Mouse (Mus musculus) limb, embryonic 14.5 days (tissue): ENCODE results near the gene Cnot6. TPM values are rescaled to one million over a fixed set of nuclear protein-coding genes. Genes with fewer than 3 reads are reported as not detected.

Source experiments
- ATAC-seq: fragments of 200-750 bp; cut with Nextera tagmentation; 2 replicates; pipeline ENCODE4 v1.8.0; 2017; ENCODE audit warnings: low read depth, moderate number of reproducible peaks, moderate TSS enrichment; ENCODE audit not compliant: low FRiP score
- DNase-seq: peaks from one replicate; pipeline ENCODE4 v3.0.0-alpha.2; 2015; ENCODE audit warnings: low spot score
- H3K27ac ChIP-seq: fragments of 300-500 bp; sonication (generic); replicated peaks from 2 replicates; pipeline ENCODE4 v1.5.1; 2014; ENCODE audit warnings: low read depth, mild to moderate bottlenecking, low read length, moderate library complexity, mixed read lengths
- H3K27me3 ChIP-seq: fragments of 300-500 bp; sonication (generic); 2 replicates; pipeline ENCODE4 v1.6.1; 2014; ENCODE audit warnings: low read length, mixed read lengths; ENCODE audit not compliant: control insufficient read depth, insufficient read depth
- H3K36me3 ChIP-seq: fragments of 300-500 bp; sonication (generic); 2 replicates; pipeline ENCODE4 v1.6.1; 2014; ENCODE audit warnings: mild to moderate bottlenecking, low read length, moderate library complexity, mixed read lengths; ENCODE audit not compliant: control insufficient read depth, insufficient read depth
- H3K4me1 ChIP-seq: fragments of 300-500 bp; sonication (generic); 2 replicates; pipeline ENCODE4 v1.6.1; 2014; ENCODE audit warnings: antibody characterized with exemption, low read length, mixed read lengths; ENCODE audit not compliant: control insufficient read depth, insufficient read depth
- H3K4me2 ChIP-seq: fragments of 300-500 bp; sonication (generic); replicated peaks from 2 replicates; pipeline ENCODE4 v1.6.1; 2014; ENCODE audit warnings: low read depth, mild to moderate bottlenecking, low read length, moderate library complexity; ENCODE audit not compliant: severe bottlenecking
- H3K4me3 ChIP-seq: fragments of 300-500 bp; sonication (generic); replicated peaks from 2 replicates; pipeline ENCODE4 v1.5.1; 2014; ENCODE audit warnings: low read length
- H3K9ac ChIP-seq: fragments of 300-500 bp; sonication (generic); 2 replicates; pipeline ENCODE4 v1.6.1; 2014; ENCODE audit warnings: mild to moderate bottlenecking, low read depth, low read length, moderate library complexity; ENCODE audit not compliant: severe bottlenecking
- H3K9me3 ChIP-seq: fragments of 300-500 bp; sonication (generic); 2 replicates; pipeline ENCODE4 v1.6.1; 2016; ENCODE audit warnings: low read length; ENCODE audit not compliant: control insufficient read depth
- POLR2A ChIP-seq: fragments of 200-500 bp; IDR thresholded peaks from 2 replicates; pipeline ENCODE4 v1.8.0; 2012; ENCODE audit warnings: inconsistent platforms, mild to moderate bottlenecking, moderate library complexity, borderline replicate concordance; ENCODE audit not compliant: insufficient read depth, insufficient read length; ENCODE audit errors: extremely low read depth
- WGBS: fragments of 180-500 bp; shearing (Covaris S2); extraction: QIAGEN DNeasy Blood & Tissue Kit; methylation state at CpG from one replicate; pipeline ENCODE4 v1.1.7; 2014; 5-methylcytosine and 5-hydroxymethylcytosine counted together
- polyA plus RNA-seq, 2 experiments: library from polyadenylated mRNA; depleted of rRNA in 1 of 2; stranded (reverse) in 1 of 2; unstranded in 1 of 2; fragments of >200 nt; fragmentation: Nextera tagmentation in 1 of 2; extraction: Ambion mirVana in 1 of 2; gene quantifications; 2 replicates each; pipeline versions ENCODE4 v1.2.1 to v1.2.3; 2012 to 2014

Cnot6 gene
- polyA plus RNA-seq, 2 experiments: 59.7 to 65.2 TPM

GRCm38 (mm10) chr11:49723281-49723680, 10.8 kb upstream of the Cnot6 start:
- Histone ChIP-seq H3K4me3 (no peak overlapping the region), H3K4me2 (no peak overlapping the region), H3K27ac (no peak overlapping the region), H3K9ac (no peak overlapping the region), H3K36me3 (no peaks in the 10 kb centered on the region), H3K4me1 (no peaks in the 10 kb centered on the region), H3K27me3 (no peaks in the 10 kb centered on the region), H3K9me3 (no peaks in the 10 kb centered on the region)
- TF ChIP-seq POLR2A: no peak
- 79% methylated on average over 2 of the region's 2 CpGs for WGBS
- no peak for ATAC-seq
- no peak for DNase-seq

GRCm38 (mm10) chr11:49722692-49723091, 10.2 kb upstream of the Cnot6 start:
- H3K9me3 ChIP-seq: no peaks in the 10 kb centered on the region
- no peak for ATAC-seq
- no peak for TF ChIP-seq POLR2A
- DNase-seq: no peak
- no peak overlapping the region for H3K9ac ChIP-seq
- H3K36me3 ChIP-seq: no peaks in the 10 kb centered on the region
- H3K27me3 ChIP-seq: no peaks in the 10 kb centered on the region
- no peak overlapping the region for H3K4me2 ChIP-seq
- H3K4me3 ChIP-seq: no peak overlapping the region
- WGBS: 70% methylated on average over 6 of the region's 6 CpGs
- no peak overlapping the region for H3K27ac ChIP-seq
- no peaks in the 10 kb centered on the region for H3K4me1 ChIP-seq

- H3K27ac ChIP-seq: no peak overlapping the region
- no peak for DNase-seq
Observed at GRCm38 (mm10) chr11:49721358-49721757, 8.8 kb upstream of the Cnot6 start.

GRCm38 (mm10) chr11:49719466-49720151, 7.1 kb upstream of the Cnot6 start:
- WGBS: 88% methylated on average over 8 of the region's 8 CpGs

More at GRCm38 (mm10) chr11:49721358-49721757, 8.8 kb upstream of the Cnot6 start:
- no peaks in the 10 kb centered on the region for H3K36me3 ChIP-seq
- no peak overlapping the region for H3K9ac ChIP-seq
- H3K4me3 ChIP-seq: no peak overlapping the region
- 89% methylated on average over 1 of the region's 1 CpGs for WGBS
- H3K27me3 ChIP-seq: no peaks in the 10 kb centered on the region
- no peak overlapping the region for H3K4me2 ChIP-seq
- ATAC-seq: no peak
- TF ChIP-seq POLR2A: no peak
- H3K9me3 ChIP-seq: no peaks in the 10 kb centered on the region
- H3K4me1 ChIP-seq: no peaks in the 10 kb centered on the region

GRCm38 (mm10) chr11:49713336-49714334, 1.1 kb upstream of the Cnot6 start:
- Histone ChIP-seq H3K9ac (peak overlapping the region; percentile 98), H3K27me3 (no peaks in the 10 kb centered on the region), H3K4me3 (peak overlapping the region; percentile 98), H3K4me2 (peak overlapping the region; percentile 74), H3K4me1 (peaks cover 20% of the 10 kb centered on the region), H3K9me3 (no peaks in the 10 kb centered on the region), H3K36me3 (no peaks in the 10 kb centered on the region), H3K27ac (peak overlapping the region; percentile 82)
- no peak for TF ChIP-seq POLR2A
- WGBS: 25% methylated on average over 20 of the region's 20 CpGs
- DNase-seq: peak; percentile 54
- ATAC-seq: peak; percentile 6; the same call in 1 of the 2 replicates

More at GRCm38 (mm10) chr11:49719466-49720151, 7.1 kb upstream of the Cnot6 start:
- Histone ChIP-seq H3K27ac (no peak overlapping the region), H3K4me1 (no peaks in the 10 kb centered on the region), H3K9me3 (no peaks in the 10 kb centered on the region), H3K9ac (no peak overlapping the region), H3K4me3 (no peak overlapping the region), H3K27me3 (no peaks in the 10 kb centered on the region), H3K4me2 (no peak overlapping the region), H3K36me3 (no peaks in the 10 kb centered on the region)
- no peak for DNase-seq
- no peak for TF ChIP-seq POLR2A
- no peak for ATAC-seq
